Comparison of ENCODE assay signal across 24 mouse cellular contexts in the genomic region with DNA sequence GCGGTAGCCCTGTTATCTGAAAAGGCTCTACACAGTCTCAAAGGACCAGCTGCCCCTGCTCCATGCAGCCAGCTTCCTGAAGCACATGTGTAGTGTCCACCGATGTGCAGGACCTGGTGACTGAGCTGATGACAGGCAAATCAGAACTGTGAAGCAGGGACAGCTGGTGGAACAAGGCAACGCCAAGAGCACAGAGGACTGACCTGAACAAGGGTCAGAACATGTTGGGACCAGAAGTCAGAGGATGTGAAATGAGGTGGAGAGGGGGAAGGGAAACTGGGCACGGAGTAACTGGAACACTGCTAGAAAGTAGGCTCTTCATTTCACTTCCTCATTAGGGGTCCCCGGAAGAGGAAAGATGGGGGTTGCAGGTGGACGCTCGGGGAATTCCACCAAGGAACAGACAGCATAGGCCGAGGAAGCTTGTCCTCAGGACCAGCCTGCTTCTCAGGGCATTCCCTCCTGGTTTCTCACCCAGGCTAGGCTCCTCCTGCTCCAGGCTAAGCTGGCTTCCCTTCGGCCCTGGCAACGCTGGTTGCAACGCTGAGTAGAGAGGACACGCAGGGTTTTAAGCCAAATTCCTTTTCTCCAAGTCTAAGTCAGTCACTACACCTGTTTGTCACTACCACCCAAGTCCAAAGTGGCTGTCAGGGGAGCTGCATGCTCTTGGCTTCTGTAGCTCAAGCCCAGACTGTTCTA. TPM values are rescaled to one million over a fixed set of nuclear protein-coding genes. Genes with fewer than 3 reads are reported as not detected.
A peak's percentile ranks its signal among the peaks of the same experiment; 100 is the strongest.
DNase-seq lines count a peak whose midpoint lies in the region; ATAC-seq and TF ChIP-seq lines count a peak whose summit lies in the region.
"Had no signal": no experiment of that assay in that cellular context is flagged by ENCODE, and none has a peak within 500 bp of the region (broad histone marks: within the 10 kb centered on the region; RNA-seq: fewer than 3 reads in every experiment).

No protein-coding gene starts in this region.

- ATAC-seq in lung, postnatal 0 days, result peak; percentile 37
- ATAC-seq in forebrain, embryonic 14.5 days, result no peak
- ATAC-seq: forebrain, embryonic 15.5 days; intestine, embryonic 15.5 days had no signal

- TF ChIP-seq EP300 in lung, postnatal 0 days (IDR thresholded peaks at IDR 0.05), result no peak; the same call in 1 of the 2 replicates

- no peaks in the 10 kb centered on the region for H3K9me3 ChIP-seq in lung, postnatal 0 days (ENCODE audit: low read length)
- H3K9me3 ChIP-seq in heart, embryonic 10.5 days, result no peaks in the 10 kb centered on the region
- H3K9me3 ChIP-seq in forebrain, embryonic 14.5 days (replicated peaks; ENCODE audit: control insufficient read depth, low read length), result no peaks in the 10 kb centered on the region
- H3K9me3 ChIP-seq: embryonic facial prominence, embryonic 10.5 days; forebrain, embryonic 15.5 days; G1E; intestine, embryonic 15.5 days; kidney, embryonic 15.5 days; limb, embryonic 10.5 days; liver, embryonic 13.5 days had no signal

- no peak for TF ChIP-seq CTCF in lung, postnatal 0 days (IDR thresholded peaks at IDR 0.05)
- no peak for TF ChIP-seq CTCF in lung, adult 2 months (IDR thresholded peaks at IDR 0.05; ENCODE audit: insufficient read depth, low read length)

- 73% methylated on average over 11 of the region's 12 CpGs for WGBS in lung, postnatal 0 days
- 67% methylated on average over 12 of the region's 12 CpGs for WGBS in lung, adult 2 months
- 67% methylated on average over 12 of the region's 12 CpGs for WGBS in heart, embryonic 10.5 days
- WGBS in forebrain, embryonic 14.5 days, result 90% methylated on average over 12 of the region's 12 CpGs

- H3K36me3 ChIP-seq in lung, postnatal 0 days (ENCODE audit: insufficient read depth, low read length), result no peaks in the 10 kb centered on the region
- H3K36me3 ChIP-seq in heart, embryonic 10.5 days, result no peaks in the 10 kb centered on the region
- no peaks in the 10 kb centered on the region for H3K36me3 ChIP-seq in splenic B cell, adult 2 months (ENCODE audit: control insufficient read depth, insufficient read depth, low read length, poor library complexity, severe bottlenecking)
- H3K36me3 ChIP-seq in forebrain, embryonic 14.5 days (ENCODE audit: control insufficient read depth, insufficient read depth, low read length), result no peaks in the 10 kb centered on the region
- H3K36me3 ChIP-seq: embryonic facial prominence, embryonic 10.5 days; forebrain, embryonic 15.5 days; G1E; intestine, embryonic 15.5 days; kidney, embryonic 15.5 days; limb, embryonic 10.5 days; liver, embryonic 13.5 days had no signal

- peak overlapping the region; percentile 72 for H3K27ac ChIP-seq in lung, postnatal 0 days (ENCODE audit: low read length)
- H3K27ac ChIP-seq in heart, embryonic 10.5 days, result 0 out of 2 replicates have a peak overlapping the region, but pooled peaks have one; percentile 6
- no peak overlapping the region for H3K27ac ChIP-seq in forebrain, embryonic 14.5 days (ENCODE audit: low read depth, low read length)
- H3K27ac ChIP-seq: embryonic facial prominence, embryonic 10.5 days; forebrain, embryonic 15.5 days; intestine, embryonic 15.5 days; kidney, embryonic 15.5 days; limb, embryonic 10.5 days; liver, embryonic 13.5 days had no signal

- intact Hi-C loops in left cerebral cortex, postnatal 36 days (cut with DNase I), result no loop called here

- DNase-seq in lung, postnatal 0 days (ENCODE audit: low spot score), result peak; percentile 51
- DNase-seq in lung, adult 2 months, result no peak
- no peak for DNase-seq in heart, embryonic 10.5 days (ENCODE audit: low spot score)
- DNase-seq in heart, postnatal 4 days, result peak; percentile 40
- peak; percentile 5 for DNase-seq in splenic B cell, adult 2 months (ENCODE audit: low read depth, low spot score)
- no peak for DNase-seq in forebrain, embryonic 14.5 days (ENCODE audit: low spot score)
- no peak for DNase-seq in left cerebral cortex, postnatal 36 days (ENCODE audit: low spot score in 2 of 2)
- DNase-seq in kidney, postnatal 10 days, result no peak
- DNase-seq: cerebellum, adult 11 months; cerebellum, postnatal 14 days; liver, embryonic 13.5 days; right cerebral cortex, postnatal 25 days; thymus, adult 18-20 months had no signal

- H3K4me1 ChIP-seq in lung, postnatal 0 days (ENCODE audit: insufficient read depth, low read depth, low read length), result peaks cover 11% of the 10 kb centered on the region
- peaks cover 8% of the 10 kb centered on the region for H3K4me1 ChIP-seq in lung, adult 2 months (ENCODE audit: control insufficient read depth, insufficient read depth, low read length)
- peaks cover 10% of the 10 kb centered on the region for H3K4me1 ChIP-seq in heart, embryonic 10.5 days
- no peaks in the 10 kb centered on the region for H3K4me1 ChIP-seq in forebrain, embryonic 14.5 days (ENCODE audit: control insufficient read depth, insufficient read depth, low read length)
- H3K4me1 ChIP-seq: intestine, embryonic 15.5 days; limb, embryonic 10.5 days; liver, embryonic 13.5 days had no signal

- H3K4me3 ChIP-seq in lung, postnatal 0 days (ENCODE audit: low read depth, low read length), result no peak overlapping the region
- H3K4me3 ChIP-seq in lung, adult 2 months (replicated peaks; ENCODE audit: extremely low read depth, low read depth, low read length), result no peak overlapping the region
- H3K4me3 ChIP-seq in heart, embryonic 10.5 days, result no peak overlapping the region
- H3K4me3 ChIP-seq in forebrain, embryonic 14.5 days (ENCODE audit: low read depth, low read length), result no peak overlapping the region
- H3K4me3 ChIP-seq: embryonic facial prominence, embryonic 10.5 days; forebrain, embryonic 15.5 days; intestine, embryonic 15.5 days; kidney, embryonic 15.5 days; limb, embryonic 10.5 days; liver, embryonic 13.5 days had no signal

- no peaks in the 10 kb centered on the region for H3K27me3 ChIP-seq in lung, postnatal 0 days (replicated peaks; ENCODE audit: insufficient read depth, low read length)
- peaks cover 22% of the 10 kb centered on the region; the same call in 1 of the 2 replicates for H3K27me3 ChIP-seq in heart, embryonic 10.5 days (ENCODE audit: insufficient read depth, poor library complexity, severe bottlenecking)
- H3K27me3 ChIP-seq in splenic B cell, adult 2 months (ENCODE audit: control insufficient read depth, insufficient read depth, low read length, poor library complexity, severe bottlenecking), result no peaks in the 10 kb centered on the region
- no peaks in the 10 kb centered on the region for H3K27me3 ChIP-seq in forebrain, embryonic 14.5 days (replicated peaks; ENCODE audit: control insufficient read depth, insufficient read depth, low read length)
- H3K27me3 ChIP-seq: forebrain, embryonic 15.5 days; intestine, embryonic 15.5 days; kidney, embryonic 15.5 days had no signal

- TF ChIP-seq POLR2A in lung, adult 2 months (IDR thresholded peaks at IDR 0.05; ENCODE audit: borderline replicate concordance, extremely low read depth, low read depth, low read length), result no peak

- H3K4me2 ChIP-seq in lung, postnatal 0 days (replicated peaks; ENCODE audit: low read depth, low read length), result no peak overlapping the region
- no peak overlapping the region for H3K4me2 ChIP-seq in forebrain, embryonic 14.5 days (ENCODE audit: low read length)
- H3K4me2 ChIP-seq: forebrain, embryonic 15.5 days; intestine, embryonic 15.5 days; kidney, embryonic 15.5 days; liver, embryonic 13.5 days; midbrain, embryonic 11.5 days had no signal

- H3K9ac ChIP-seq in lung, postnatal 0 days (replicated peaks; ENCODE audit: low read depth), result no peak overlapping the region
- no peak overlapping the region for H3K9ac ChIP-seq in forebrain, embryonic 14.5 days (ENCODE audit: low read length)
- H3K9ac ChIP-seq: forebrain, embryonic 15.5 days; intestine, embryonic 15.5 days; kidney, embryonic 15.5 days; liver, embryonic 13.5 days had no signal

RNA-seq across cellular contexts. Expression of a gene that starts 20.1 kb away (rescaled TPM):
- 0.14 and 0.38 TPM in 2 replicates for polyA plus RNA-seq in lung, postnatal 0 days (2015; fragmentation: Nextera tagmentation; extraction: Ambion mirVana)
- polyA plus RNA-seq in lung, adult 2 months (2012; rRNA removed), result 0.27 and 0.32 TPM in 2 replicates
- not detected in 2 replicates for polyA plus RNA-seq in heart, embryonic 10.5 days (2016; fragmentation: Nextera tagmentation; extraction: Ambion mirVana)
- total RNA-seq in heart, postnatal 4 days (2021), result not detected
- polyA plus RNA-seq in forebrain, embryonic 14.5 days (2014; fragmentation: Nextera tagmentation; extraction: Ambion mirVana), result 0.09 TPM in 1 of 2 replicates, not detected in the other
- not detected for total RNA-seq in left cerebral cortex, postnatal 36 days (2021)
- total RNA-seq: G1E; layer of hippocampus, adult 18-20 months; left cerebral cortex, adult 18-20 months had no signal
- polyA plus RNA-seq: G1E; hindbrain, embryonic 11.5 days; intestine, embryonic 15.5 days; kidney, embryonic 15.5 days; limb, embryonic 10.5 days; liver, embryonic 13.5 days; midbrain, embryonic 11.5 days; neural tube, embryonic 14.5 days had no signal

RNA-seq across cellular contexts. Expression of a gene that starts 20.1 kb away (rescaled TPM):
- 3.7 and 3.9 TPM in 2 replicates for polyA plus RNA-seq in lung, postnatal 0 days (2015; fragmentation: Nextera tagmentation; extraction: Ambion mirVana)
- polyA plus RNA-seq in lung, adult 2 months (2012; rRNA removed), result 5.5 and 7.5 TPM in 2 replicates
- 0.09 TPM in 1 of 2 replicates, not detected in the other for polyA plus RNA-seq in heart, embryonic 10.5 days (2016; fragmentation: Nextera tagmentation; extraction: Ambion mirVana)
- under 1 TPM; 0.50 to 0.93 TPM for total RNA-seq in heart, postnatal 4 days (2021)
- 0.22 and 0.43 TPM in 2 replicates for polyA plus RNA-seq in forebrain, embryonic 14.5 days (2014; fragmentation: Nextera tagmentation; extraction: Ambion mirVana)
- total RNA-seq in left cerebral cortex, postnatal 36 days (2021), result under 1 TPM; 0.32 to 0.37 TPM
- total RNA-seq: G1E had no signal
- polyA plus RNA-seq: G1E; limb, embryonic 10.5 days had no signal

RNA-seq across cellular contexts. Expression of a gene that starts 20.2 kb away (rescaled TPM):
- 0.20 and 0.26 TPM in 2 replicates for polyA plus RNA-seq in lung, postnatal 0 days (2015; fragmentation: Nextera tagmentation; extraction: Ambion mirVana)
- polyA plus RNA-seq in lung, adult 2 months (2012; rRNA removed), result 0.25 and 0.36 TPM in 2 replicates
- 0.12 and 0.44 TPM in 2 replicates for polyA plus RNA-seq in heart, embryonic 10.5 days (2016; fragmentation: Nextera tagmentation; extraction: Ambion mirVana)
- total RNA-seq in heart, postnatal 4 days (2021), result under 1 TPM in 1 of 2 experiments, not detected in 1; 0.17 TPM
- 1.1 and 1.2 TPM in 2 replicates for polyA plus RNA-seq in forebrain, embryonic 14.5 days (2014; fragmentation: Nextera tagmentation; extraction: Ambion mirVana)
- total RNA-seq in left cerebral cortex, postnatal 36 days (2021), result 1 to 10 TPM; 1.3 to 5.5 TPM

RNA-seq across cellular contexts. Expression of a gene that starts 44.6 kb away (rescaled TPM):
- polyA plus RNA-seq in lung, postnatal 0 days (2015; fragmentation: Nextera tagmentation; extraction: Ambion mirVana), result 1.7 and 1.9 TPM in 2 replicates
- polyA plus RNA-seq in lung, adult 2 months (2012; rRNA removed), result 7.4 and 8.1 TPM in 2 replicates
- polyA plus RNA-seq in heart, embryonic 10.5 days (2016; fragmentation: Nextera tagmentation; extraction: Ambion mirVana), result 1.8 and 2.4 TPM in 2 replicates
- 1 to 10 TPM; 3.3 to 3.5 TPM for total RNA-seq in heart, postnatal 4 days (2021)
- 3.8 and 6.9 TPM in 2 replicates for polyA plus RNA-seq in forebrain, embryonic 14.5 days (2014; fragmentation: Nextera tagmentation; extraction: Ambion mirVana)
- 10 to 100 TPM; 34.1 to 44.5 TPM for total RNA-seq in left cerebral cortex, postnatal 36 days (2021)

RNA-seq across cellular contexts. Expression of a gene that starts 45.5 kb away (rescaled TPM):
- polyA plus RNA-seq in lung, postnatal 0 days (2015; fragmentation: Nextera tagmentation; extraction: Ambion mirVana), result 8.7 and 10.5 TPM in 2 replicates
- polyA plus RNA-seq in lung, adult 2 months (2012; rRNA removed), result 89.2 and 114 TPM in 2 replicates
- 2.1 and 3.0 TPM in 2 replicates for polyA plus RNA-seq in heart, embryonic 10.5 days (2016; fragmentation: Nextera tagmentation; extraction: Ambion mirVana)
- 10 to 100 TPM in 1 of 2 experiments, 1 to 10 TPM in 1; 9.0 to 10.4 TPM for total RNA-seq in heart, postnatal 4 days (2021)
- 0.39 and 0.48 TPM in 2 replicates for polyA plus RNA-seq in forebrain, embryonic 14.5 days (2014; fragmentation: Nextera tagmentation; extraction: Ambion mirVana)
- 1 to 10 TPM; 2.3 to 3.7 TPM for total RNA-seq in left cerebral cortex, postnatal 36 days (2021)

Comparison
In these comparisons a context has a peak if more than half of its experiments do, and no peak if none do; other contexts are left out.
1. DNase-seq: peak in lung, postnatal 0 days (single experiment), heart, postnatal 4 days (single experiment) and splenic B cell, adult 2 months (single experiment); none in lung, adult 2 months (single experiment), heart, embryonic 10.5 days (single experiment), forebrain, embryonic 14.5 days (single experiment), left cerebral cortex, postnatal 36 days (0 of 2) and kidney, postnatal 10 days (single experiment).